Mouse (Mus musculus) hematopoietic stem cell, adult 5-6 weeks (primary cell): Measurements from ENCODE around the gene Iqcf1. TPM values are rescaled to one million over a fixed set of nuclear protein-coding genes. Genes with fewer than 3 reads are reported as not detected.

Experiments
- ATAC-seq, 2 experiments: fragments of 125-278 bp in 1 of 2; replicated peaks in 1 of 2; 2 replicates each; pipeline ENCODE4 v1.8.0; 2016 to 2017; ENCODE audit warnings: inconsistent platforms in 2 of 2, mild to moderate bottlenecking in 2 of 2, moderate number of reproducible peaks in 2 of 2, low read depth in 1 of 2, moderate TSS enrichment in 1 of 2; ENCODE audit not compliant: low FRiP score in 2 of 2, poor library complexity in 2 of 2, severe bottlenecking in 2 of 2, insufficient read depth in 1 of 2, low TSS enrichment in 1 of 2
- total RNA-seq: library from RNA; stranded (forward); fragments of 172-1452, 232-1000 nt; gene quantifications from 2 replicates; pipeline ENCODE4 v1.2.3, GENCODE M21; 2017

Iqcf1 gene
- not detected in 2 replicates for total RNA-seq

- ATAC-seq = no peak
Measured at GRCm38 (mm10) chr9:106499667-106500066, at the start of gene Iqcf1. Gene Iqcf1 (plus strand): TSS chr9:106499967.

- ATAC-seq = no peak
Measured at GRCm38 (mm10) chr9:106450661-106451060, 49.1 kb upstream of the Iqcf1 start.

- no peak for ATAC-seq
Measured at GRCm38 (mm10) chr9:106451298-106451697, 48.5 kb upstream of the Iqcf1 start.

GRCm38 (mm10) chr9:106451899-106452298 is 47.9 kb upstream of the Iqcf1 start:
- no peak for ATAC-seq

GRCm38 (mm10) chr9:106452351-106452750 is 47.4 kb upstream of the Iqcf1 start:
- no peak for ATAC-seq

GRCm38 (mm10) chr9:106452821-106453220 is 46.9 kb upstream of the Iqcf1 start:
- no peak for ATAC-seq

GRCm38 (mm10) chr9:106453271-106454070 is 46.3 kb upstream of the Iqcf1 start, which contains the start of gene Pcbp4:
Gene Pcbp4 (plus strand): TSS chr9:106453291.
- peak; percentile 21 to 29; a peak in 3 of 4 replicates for ATAC-seq

- ATAC-seq = no peak
Measured at GRCm38 (mm10) chr9:106454071-106454761, 45.6 kb upstream of the Iqcf1 start.

- no peak for ATAC-seq
Measured at GRCm38 (mm10) chr9:106454888-106455681, 44.7 kb upstream of the Iqcf1 start.

GRCm38 (mm10) chr9:106456325-106457162 is 43.2 kb upstream of the Iqcf1 start:
- ATAC-seq = no peak

- ATAC-seq = no peak
Measured at GRCm38 (mm10) chr9:106457163-106457559, 42.6 kb upstream of the Iqcf1 start.

- no peak for ATAC-seq
Measured at GRCm38 (mm10) chr9:106457920-106458319, 41.8 kb upstream of the Iqcf1 start.

- no peak for ATAC-seq
Measured at GRCm38 (mm10) chr9:106459946-106460345, 39.8 kb upstream of the Iqcf1 start.

- no peak for ATAC-seq
Measured at GRCm38 (mm10) chr9:106460401-106461025, 39.3 kb upstream of the Iqcf1 start.

- no peak for ATAC-seq
Measured at GRCm38 (mm10) chr9:106461026-106461415, 38.7 kb upstream of the Iqcf1 start.

GRCm38 (mm10) chr9:106461641-106462429 is 37.9 kb upstream of the Iqcf1 start:
- ATAC-seq = no peak
